Mouse (Mus musculus): ENCODE data around the gene Dcst2. TPM values are rescaled to one million over a fixed set of nuclear protein-coding genes. Genes with fewer than 3 reads are reported as not detected.
A peak's percentile ranks its signal among the peaks of the same experiment; 100 is the strongest.

Dcst2 gene
- polyA plus RNA-seq, 1 experiment from 2014 or later, result 0.21 TPM

- WGBS, result under 1% methylated on average over 56 of the region's 59 CpGs
- Histone ChIP-seq H3K4me1 (replicated peaks; ENCODE audit: control insufficient read depth, insufficient read depth, low read length) (0 out of 2 replicates have a peak, but pooled peaks cover 15% of the 10 kb centered on the region), H3K36me3 (replicated peaks; ENCODE audit: control insufficient read depth, insufficient read depth) (no peaks in the 10 kb centered on the region), H3K27me3 (ENCODE audit: control insufficient read depth, insufficient read depth, low read length) (peaks cover 15% of the 10 kb centered on the region; the same call in 1 of the 2 replicates), H3K4me2 (replicated peaks) (peak within 1 kb of the TSS; percentile 92), H3K9ac (peak within 1 kb of the TSS; percentile 72), H3K4me3 (replicated peaks; ENCODE audit: low read length) (peak within 1 kb of the TSS; percentile 50), H3K9me3 (ENCODE audit: control insufficient read depth, low read length) (no peaks in the 10 kb centered on the region), H3K27ac (peak within 1 kb of the TSS; percentile 87)
- DNase-seq (ENCODE audit: low spot score) (peak; percentile 88), ATAC-seq (ENCODE audit: low FRiP score) (peak; percentile 92)
Measured at GRCm38 (mm10) chr3:89349869-89350501, 11.8 kb upstream of the Dcst2 start, which contains the start of gene Adam15. Gene Adam15 (minus strand): TSS chr3:89349996.

- 0 out of 2 replicates have a peak, but pooled peaks cover 15% of the 10 kb centered on the region for H3K4me1 ChIP-seq (replicated peaks; ENCODE audit: control insufficient read depth, insufficient read depth, low read length)
- no peaks in the 10 kb centered on the region for H3K9me3 ChIP-seq (ENCODE audit: control insufficient read depth, low read length)
- no peaks in the 10 kb centered on the region for H3K36me3 ChIP-seq (replicated peaks; ENCODE audit: control insufficient read depth, insufficient read depth)
- peaks cover 15% of the 10 kb centered on the region; the same call in 1 of the 2 replicates for H3K27me3 ChIP-seq (ENCODE audit: control insufficient read depth, insufficient read depth, low read length)
- DNase-seq (ENCODE audit: low spot score) (no peak), ATAC-seq (ENCODE audit: low FRiP score) (no peak)
- no peak overlapping the region for H3K4me2 ChIP-seq (replicated peaks)
- WGBS, result 76% methylated on average over 5 of the region's 5 CpGs
- H3K9ac ChIP-seq, result no peak overlapping the region
- H3K4me3 ChIP-seq (replicated peaks; ENCODE audit: low read length), result no peak overlapping the region
- H3K27ac ChIP-seq, result no peak overlapping the region
Measured at GRCm38 (mm10) chr3:89351271-89351670, 10.5 kb upstream of the Dcst2 start.

- Histone ChIP-seq H3K9me3 (ENCODE audit: control insufficient read depth, low read length) (no peaks in the 10 kb centered on the region), H3K36me3 (replicated peaks; ENCODE audit: control insufficient read depth, insufficient read depth) (no peaks in the 10 kb centered on the region), H3K4me3 (replicated peaks; ENCODE audit: low read length) (no peak overlapping the region), H3K9ac (no peak overlapping the region), H3K27ac (no peak overlapping the region), H3K4me2 (replicated peaks) (no peak overlapping the region), H3K27me3 (ENCODE audit: control insufficient read depth, insufficient read depth, low read length) (0 out of 2 replicates have a peak, but pooled peaks cover 6% of the 10 kb centered on the region), H3K4me1 (replicated peaks; ENCODE audit: control insufficient read depth, insufficient read depth, low read length) (0 out of 2 replicates have a peak, but pooled peaks cover 8% of the 10 kb centered on the region)
- 19% methylated on average over 5 of the region's 5 CpGs for WGBS
- DNase-seq (ENCODE audit: low spot score) (peak; percentile 80), ATAC-seq (ENCODE audit: low FRiP score) (no peak)
Measured at GRCm38 (mm10) chr3:89354816-89355511, 6.8 kb upstream of the Dcst2 start.

GRCm38 (mm10) chr3:89355512-89355902, 6.3 kb upstream of the Dcst2 start:
- H3K36me3 ChIP-seq (replicated peaks; ENCODE audit: control insufficient read depth, insufficient read depth), result no peaks in the 10 kb centered on the region
- WGBS, result 80% methylated on average over 6 of the region's 6 CpGs
- H3K4me1 ChIP-seq (replicated peaks; ENCODE audit: control insufficient read depth, insufficient read depth, low read length), result 0 out of 2 replicates have a peak, but pooled peaks cover 4% of the 10 kb centered on the region
- no peak overlapping the region for H3K27ac ChIP-seq
- DNase-seq (ENCODE audit: low spot score) (no peak), ATAC-seq (ENCODE audit: low FRiP score) (no peak)
- H3K9ac ChIP-seq, result no peak overlapping the region
- H3K4me3 ChIP-seq (replicated peaks; ENCODE audit: low read length), result no peak overlapping the region
- H3K9me3 ChIP-seq (ENCODE audit: control insufficient read depth, low read length), result no peaks in the 10 kb centered on the region
- 0 out of 2 replicates have a peak, but pooled peaks cover 6% of the 10 kb centered on the region for H3K27me3 ChIP-seq (ENCODE audit: control insufficient read depth, insufficient read depth, low read length)
- H3K4me2 ChIP-seq (replicated peaks), result no peak overlapping the region

- Histone ChIP-seq H3K4me3 (replicated peaks; ENCODE audit: low read length) (no peak overlapping the region), H3K27me3 (ENCODE audit: control insufficient read depth, insufficient read depth, low read length) (0 out of 2 replicates have a peak, but pooled peaks cover 6% of the 10 kb centered on the region), H3K9me3 (ENCODE audit: control insufficient read depth, low read length) (no peaks in the 10 kb centered on the region), H3K9ac (no peak overlapping the region), H3K4me2 (replicated peaks) (no peak overlapping the region), H3K4me1 (replicated peaks; ENCODE audit: control insufficient read depth, insufficient read depth, low read length) (no peaks in the 10 kb centered on the region), H3K36me3 (replicated peaks; ENCODE audit: control insufficient read depth, insufficient read depth) (no peaks in the 10 kb centered on the region), H3K27ac (no peak overlapping the region)
- no peak for DNase-seq (ENCODE audit: low spot score)
- no peak for ATAC-seq (ENCODE audit: low FRiP score)
- 66% methylated on average over 9 of the region's 9 CpGs for WGBS
Measured at GRCm38 (mm10) chr3:89356029-89356428, 5.7 kb upstream of the Dcst2 start.

GRCm38 (mm10) chr3:89359630-89360029, 2.1 kb upstream of the Dcst2 start:
- no peak overlapping the region for H3K4me3 ChIP-seq (replicated peaks; ENCODE audit: low read length)
- H3K9me3 ChIP-seq (ENCODE audit: control insufficient read depth, low read length), result no peaks in the 10 kb centered on the region
- H3K9ac ChIP-seq, result no peak overlapping the region
- H3K4me1 ChIP-seq (replicated peaks; ENCODE audit: control insufficient read depth, insufficient read depth, low read length), result no peaks in the 10 kb centered on the region
- ATAC-seq (ENCODE audit: low FRiP score) (no peak), DNase-seq (ENCODE audit: low spot score) (no peak)
- H3K27me3 ChIP-seq (ENCODE audit: control insufficient read depth, insufficient read depth, low read length), result no peaks in the 10 kb centered on the region
- no peak overlapping the region for H3K4me2 ChIP-seq (replicated peaks)
- H3K36me3 ChIP-seq (replicated peaks; ENCODE audit: control insufficient read depth, insufficient read depth), result no peaks in the 10 kb centered on the region
- WGBS, result 57% methylated on average over 6 of the region's 6 CpGs
- no peak overlapping the region for H3K27ac ChIP-seq

GRCm38 (mm10) chr3:89360237-89360636, 1.5 kb upstream of the Dcst2 start:
- no peak overlapping the region for H3K4me3 ChIP-seq (replicated peaks; ENCODE audit: low read length)
- no peaks in the 10 kb centered on the region for H3K27me3 ChIP-seq (ENCODE audit: control insufficient read depth, insufficient read depth, low read length)
- no peak for DNase-seq (ENCODE audit: low spot score)
- 84% methylated on average over 3 of the region's 3 CpGs for WGBS
- H3K9ac ChIP-seq, result no peak overlapping the region
- no peak overlapping the region for H3K27ac ChIP-seq
- no peak for ATAC-seq (ENCODE audit: low FRiP score)
- H3K4me2 ChIP-seq (replicated peaks), result no peak overlapping the region
- H3K36me3 ChIP-seq (replicated peaks; ENCODE audit: control insufficient read depth, insufficient read depth), result no peaks in the 10 kb centered on the region
- no peaks in the 10 kb centered on the region for H3K9me3 ChIP-seq (ENCODE audit: control insufficient read depth, low read length)
- H3K4me1 ChIP-seq (replicated peaks; ENCODE audit: control insufficient read depth, insufficient read depth, low read length), result no peaks in the 10 kb centered on the region

GRCm38 (mm10) chr3:89364631-89365030, 2.9 kb downstream of the Dcst2 start:
- no peak overlapping the region for H3K9ac ChIP-seq
- 50% methylated on average over 8 of the region's 8 CpGs for WGBS

GRCm38 (mm10) chr3:89365153-89365485, 3.3 kb downstream of the Dcst2 start, which contains the start of gene Dcst1:
Gene Dcst1 (minus strand): TSS chr3:89365253.
- ATAC-seq (ENCODE audit: low FRiP score) (no peak), DNase-seq (ENCODE audit: low spot score) (no peak)
- H3K4me1 ChIP-seq (replicated peaks; ENCODE audit: control insufficient read depth, insufficient read depth, low read length), result no peaks in the 10 kb centered on the region
- H3K36me3 ChIP-seq (replicated peaks; ENCODE audit: control insufficient read depth, insufficient read depth), result no peaks in the 10 kb centered on the region
- H3K4me3 ChIP-seq (replicated peaks; ENCODE audit: low read length), result no peak within 1 kb of the TSS
- no peaks in the 10 kb centered on the region for H3K9me3 ChIP-seq (ENCODE audit: control insufficient read depth, low read length)
- WGBS, result 82% methylated on average over 11 of the region's 11 CpGs
- H3K27ac ChIP-seq, result no peak within 1 kb of the TSS
- H3K9ac ChIP-seq, result no peak within 1 kb of the TSS
- H3K4me2 ChIP-seq (replicated peaks), result no peak within 1 kb of the TSS
- H3K27me3 ChIP-seq (ENCODE audit: control insufficient read depth, insufficient read depth, low read length), result no peaks in the 10 kb centered on the region

More at GRCm38 (mm10) chr3:89364631-89365030, 2.9 kb downstream of the Dcst2 start:
- H3K4me2 ChIP-seq (replicated peaks), result no peak overlapping the region
- no peaks in the 10 kb centered on the region for H3K4me1 ChIP-seq (replicated peaks; ENCODE audit: control insufficient read depth, insufficient read depth, low read length)
- H3K9me3 ChIP-seq (ENCODE audit: control insufficient read depth, low read length), result no peaks in the 10 kb centered on the region
- DNase-seq (ENCODE audit: low spot score) (no peak), ATAC-seq (ENCODE audit: low FRiP score) (no peak)
- H3K4me3 ChIP-seq (replicated peaks; ENCODE audit: low read length), result no peak overlapping the region
- H3K27ac ChIP-seq, result no peak overlapping the region
- no peaks in the 10 kb centered on the region for H3K36me3 ChIP-seq (replicated peaks; ENCODE audit: control insufficient read depth, insufficient read depth)
- H3K27me3 ChIP-seq (ENCODE audit: control insufficient read depth, insufficient read depth, low read length), result no peaks in the 10 kb centered on the region
